Mouse (Mus musculus) retina, postnatal 7 days (tissue): ENCODE measurements around the gene Enah.

Source experiments
- DNase-seq: peaks from one replicate; pipeline ENCODE4 v3.0.0-alpha.2; 2012; ENCODE audit warnings: low read depth, low spot score

Enah gene

DNA sequence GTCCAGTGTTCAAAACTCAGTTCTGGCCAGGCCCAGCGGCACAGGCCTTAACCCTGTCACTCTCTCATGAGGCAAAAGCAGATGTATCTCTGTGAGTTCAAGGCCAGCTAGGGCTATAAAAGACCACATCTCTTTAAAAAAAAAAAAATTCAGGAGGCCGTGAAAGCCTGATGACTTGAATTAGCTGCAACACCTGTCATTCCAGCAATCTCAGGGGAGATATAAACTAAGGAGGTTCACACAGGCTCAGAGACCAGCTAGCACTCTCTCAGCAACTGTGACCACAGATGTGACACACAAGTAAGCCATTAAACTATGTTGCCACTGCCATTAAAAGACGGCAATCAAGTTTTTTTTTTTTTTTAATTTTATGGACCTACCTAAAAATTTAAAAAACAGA lies 56.0 kb downstream of the Enah start:
- no peak for DNase-seq

DNA sequence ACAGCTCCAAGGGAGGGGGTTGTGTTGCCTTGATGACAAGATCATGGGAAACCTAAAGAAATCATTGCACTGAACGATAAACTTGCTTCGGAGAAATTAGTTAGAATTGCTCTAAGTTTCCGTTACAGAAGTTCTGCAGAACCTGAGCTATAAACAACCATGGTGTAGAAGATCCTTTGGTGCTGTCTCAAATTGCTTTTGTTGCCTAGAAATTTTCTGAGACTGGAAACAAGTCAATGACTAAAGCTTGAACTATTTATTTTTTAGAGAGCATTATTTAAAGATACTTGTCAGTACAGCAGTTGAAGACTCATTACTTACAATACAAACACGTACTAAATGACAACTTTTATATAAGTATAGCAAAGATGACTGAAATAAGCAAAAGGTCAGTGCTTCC lies 56.4 kb downstream of the Enah start:
- DNase-seq, result no peak

DNA sequence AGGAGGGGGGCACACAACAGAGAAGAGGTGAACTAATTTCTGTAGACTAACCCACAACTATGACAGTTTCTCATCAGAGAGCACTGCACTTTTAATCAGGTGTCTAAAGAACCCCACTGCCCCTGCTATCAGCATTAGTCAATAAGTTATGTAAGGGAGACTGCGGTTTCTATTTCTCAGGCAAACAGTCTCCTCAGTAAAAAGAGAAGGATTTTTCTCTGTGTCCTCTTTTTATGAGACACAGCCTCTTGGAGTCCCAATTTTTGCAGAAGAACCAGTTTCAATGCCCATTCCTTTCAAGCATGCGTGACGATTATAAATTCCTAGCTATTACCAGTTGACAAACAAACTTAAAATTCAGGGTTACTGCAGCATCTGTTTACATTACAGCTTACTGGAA lies 59.4 kb downstream of the Enah start:
- no peak for DNase-seq

DNA sequence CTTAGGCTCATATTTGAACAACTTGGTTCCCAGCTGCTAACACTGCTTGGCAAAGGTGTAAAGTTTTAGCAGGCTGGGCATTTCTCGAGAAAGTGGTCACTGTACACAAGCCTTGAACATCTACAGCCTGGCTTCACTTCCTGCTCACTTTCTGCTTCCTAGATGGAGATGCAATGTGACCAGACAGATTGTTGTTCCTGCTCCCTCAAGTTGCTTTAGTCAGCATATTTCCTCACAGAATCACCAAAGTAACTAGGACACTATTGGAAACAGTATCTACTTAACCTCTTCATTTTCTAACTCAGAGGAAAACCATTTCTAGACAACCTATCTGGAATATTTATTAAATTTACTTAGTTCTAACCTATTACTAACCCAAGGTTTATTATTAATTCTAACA lies 61.4 kb downstream of the Enah start:
- no peak for DNase-seq

DNA sequence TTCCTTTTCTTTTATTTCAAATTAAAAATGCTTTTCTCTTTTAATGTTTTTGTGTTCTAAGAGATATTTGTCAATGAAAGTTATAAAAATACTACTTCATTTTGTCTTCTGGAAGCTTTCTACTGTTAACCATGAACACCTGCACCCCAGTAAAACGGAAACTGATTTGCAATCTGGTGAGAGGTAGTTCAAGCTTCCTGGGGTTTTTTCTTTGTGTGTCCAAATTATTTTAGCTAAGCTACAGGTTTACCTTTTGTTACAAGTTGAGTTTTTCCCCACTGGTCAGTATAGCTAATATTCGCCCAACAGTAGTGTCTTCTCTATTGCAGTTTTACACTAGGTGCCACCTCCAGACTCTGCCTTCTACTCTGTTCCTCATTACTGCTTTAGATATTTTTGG lies 62.1 kb downstream of the Enah start:
- no peak for DNase-seq

DNA sequence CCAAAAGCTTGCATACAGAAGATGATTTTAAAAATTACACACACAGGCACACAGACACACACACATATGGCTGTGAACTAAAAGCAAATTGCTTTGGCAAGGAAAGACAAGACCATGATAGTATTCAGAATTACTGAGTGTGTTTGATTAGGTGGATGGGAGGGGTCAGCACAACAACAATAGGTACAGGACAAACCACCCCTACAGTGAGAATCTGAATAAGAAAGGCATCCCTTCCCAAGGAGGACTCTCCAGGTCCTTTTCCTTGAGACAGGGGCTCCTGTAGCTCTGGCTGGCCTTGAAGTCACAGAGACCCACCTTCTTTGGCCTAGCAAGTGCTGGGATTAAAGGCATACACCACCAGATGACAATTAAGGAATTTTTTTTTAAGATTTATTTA lies 66.2 kb downstream of the Enah start:
- DNase-seq, result no peak

DNA sequence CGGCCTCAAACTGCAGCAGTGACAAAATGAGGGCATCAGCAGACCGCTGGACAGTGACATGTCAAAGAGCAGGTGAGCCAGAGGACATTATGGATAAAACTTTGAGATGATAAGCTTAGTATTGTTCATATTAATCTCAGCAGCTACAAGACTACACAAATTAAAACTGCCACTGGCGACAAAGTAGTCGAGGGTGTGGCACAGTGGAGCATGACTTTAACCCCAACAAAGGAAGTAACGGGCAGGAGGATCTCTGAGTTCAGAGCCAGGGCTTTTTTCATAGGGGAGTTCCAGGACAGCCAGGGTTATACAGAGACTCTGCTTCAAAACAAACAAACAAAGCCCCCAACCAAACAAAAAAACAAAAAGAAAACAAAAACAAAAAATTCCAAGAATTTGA lies 68.5 kb downstream of the Enah start:
- DNase-seq, result no peak

DNA sequence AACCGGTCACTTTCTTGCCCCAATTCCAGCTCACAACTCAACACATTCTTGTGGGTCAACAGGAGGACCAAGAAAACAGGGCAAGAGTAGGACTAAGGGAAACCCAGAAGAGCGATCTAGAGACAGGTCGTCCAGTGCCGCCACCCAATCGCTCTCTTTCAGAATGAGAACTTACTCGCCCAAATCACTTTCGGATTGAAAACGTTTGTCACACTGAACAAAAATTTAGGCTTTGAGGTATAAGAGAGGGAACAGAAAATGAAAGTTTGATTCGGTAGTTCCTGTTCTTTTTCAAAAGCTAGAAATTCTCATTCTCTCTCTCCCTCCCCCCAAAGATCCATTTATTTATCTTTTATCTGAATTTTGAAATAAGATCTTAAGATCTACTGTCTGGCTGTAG lies 69.1 kb downstream of the Enah start:
- DNase-seq, result no peak

DNA sequence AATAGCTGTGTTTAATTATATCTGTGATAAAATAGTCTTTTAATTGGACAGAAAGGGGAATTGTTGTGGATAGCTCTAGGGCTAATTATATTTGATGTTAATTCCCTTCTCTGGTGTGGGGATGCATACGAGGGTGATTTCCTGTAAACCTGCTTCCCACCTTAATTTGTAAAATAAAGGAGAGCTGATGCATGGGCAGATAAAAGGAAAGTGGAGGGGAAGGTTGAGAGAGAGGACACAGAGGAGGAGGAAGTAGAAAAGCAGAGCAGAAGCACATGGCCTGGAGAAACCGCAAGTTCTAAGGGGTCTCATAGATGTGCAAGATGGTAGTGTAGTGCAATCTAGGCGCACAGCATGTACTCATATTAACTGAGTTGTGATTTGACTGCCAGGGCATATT lies 71.6 kb downstream of the Enah start:
- no peak for DNase-seq

DNA sequence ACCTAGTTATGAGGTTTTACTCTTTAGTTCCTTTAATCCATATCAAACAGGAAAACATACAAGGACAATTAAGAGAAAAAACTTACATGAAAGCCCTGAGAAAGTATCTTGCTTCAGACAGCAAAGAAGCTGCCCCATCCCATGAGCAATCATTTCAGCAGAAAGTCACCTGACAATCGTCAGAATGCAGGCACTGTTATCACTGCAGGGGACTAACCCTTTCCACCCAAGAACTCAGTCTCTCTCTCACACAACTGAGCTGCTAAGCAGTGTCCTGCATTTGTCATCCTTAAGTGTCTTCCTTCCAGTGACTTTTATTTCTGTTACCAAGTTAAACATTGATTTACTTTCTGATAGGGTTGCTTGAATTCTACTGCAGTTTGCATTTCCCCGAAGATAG lies 82.7 kb downstream of the Enah start:
- no peak for DNase-seq

DNA sequence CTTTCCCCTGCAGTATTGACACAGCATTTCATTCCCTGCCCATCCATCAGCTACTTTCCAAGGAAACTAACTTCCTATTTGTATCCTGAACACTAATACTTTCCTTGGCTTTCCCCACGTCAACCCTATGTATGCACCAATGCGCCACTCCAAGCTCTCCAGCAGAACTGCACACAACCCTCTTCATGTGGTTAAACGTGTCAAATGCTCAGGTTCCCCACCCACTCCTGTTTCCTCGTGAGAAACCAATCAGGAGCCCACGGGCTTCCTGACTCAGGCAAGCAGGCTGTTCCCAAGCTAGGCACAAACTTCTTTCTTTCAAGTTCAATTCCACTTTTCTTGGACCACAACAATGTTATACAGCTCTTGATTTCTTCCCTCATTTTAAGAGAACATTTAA lies 91.4 kb downstream of the Enah start:
- DNase-seq, result no peak

DNA sequence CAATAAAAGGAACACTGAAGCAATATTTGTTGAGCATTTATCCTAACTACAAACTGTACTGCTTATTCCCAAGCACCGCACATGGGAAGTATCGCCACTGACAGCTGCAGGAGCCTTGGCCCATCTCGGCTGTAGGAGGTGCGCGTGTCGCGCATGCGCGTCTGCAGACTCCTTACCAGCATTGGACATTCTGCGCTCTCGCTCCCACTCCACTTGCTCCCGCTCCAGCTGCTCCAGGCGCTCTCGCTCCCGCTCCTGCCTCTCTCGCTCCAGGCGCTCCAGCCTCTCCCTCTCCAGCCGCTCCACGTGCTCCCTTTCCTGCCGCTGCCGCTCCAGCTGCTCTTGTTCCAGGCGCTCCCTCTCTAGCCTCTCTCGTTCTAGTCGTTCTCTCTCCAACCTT lies 96.4 kb downstream of the Enah start:
- DNase-seq, result no peak

DNA sequence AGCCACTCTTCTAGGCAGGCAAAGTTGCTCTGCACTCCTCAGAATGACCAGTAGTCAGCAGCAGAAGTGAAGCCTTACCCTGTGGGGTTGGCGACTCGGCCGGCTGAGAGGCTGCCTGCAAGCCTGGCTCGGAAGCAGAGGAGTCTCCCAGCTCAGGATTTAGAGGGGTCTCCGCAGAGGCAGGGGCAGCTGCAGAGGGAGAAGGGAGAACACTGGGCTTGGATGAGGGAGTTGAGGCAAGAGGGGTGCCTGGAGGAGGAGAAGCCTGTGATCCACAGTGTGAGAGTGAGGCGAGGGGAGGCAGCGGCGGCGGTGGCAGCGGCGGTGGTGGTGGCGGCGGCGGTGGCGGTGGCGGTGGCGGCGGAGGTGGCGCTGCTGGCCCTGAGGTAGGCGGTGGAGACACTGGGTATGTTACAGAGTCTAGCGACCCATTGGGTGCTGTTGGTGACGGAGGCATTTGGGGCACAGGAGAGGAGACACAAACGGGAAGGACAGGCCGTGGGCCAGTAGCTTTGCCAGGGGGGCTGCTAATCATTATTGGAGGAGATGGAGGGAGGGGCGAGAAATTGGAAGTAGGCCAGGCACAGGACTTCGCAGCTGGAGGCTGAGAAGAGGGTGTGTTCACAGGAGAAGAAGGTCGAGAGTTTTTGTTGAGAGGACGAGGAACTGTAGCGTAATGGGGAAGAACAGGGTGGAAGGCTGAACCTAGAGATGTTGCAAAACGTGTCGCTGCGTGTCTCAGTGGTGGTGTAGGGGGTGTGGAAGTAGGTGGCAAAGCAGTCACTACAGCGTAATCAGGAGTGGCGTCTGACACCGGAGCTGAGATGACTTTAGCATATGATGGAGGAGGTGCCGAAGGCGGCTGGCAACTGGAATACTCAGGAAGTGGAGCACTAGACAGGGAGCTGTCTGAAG lies 98.0 kb downstream of the Enah start:
- DNase-seq, result no peak

DNA sequence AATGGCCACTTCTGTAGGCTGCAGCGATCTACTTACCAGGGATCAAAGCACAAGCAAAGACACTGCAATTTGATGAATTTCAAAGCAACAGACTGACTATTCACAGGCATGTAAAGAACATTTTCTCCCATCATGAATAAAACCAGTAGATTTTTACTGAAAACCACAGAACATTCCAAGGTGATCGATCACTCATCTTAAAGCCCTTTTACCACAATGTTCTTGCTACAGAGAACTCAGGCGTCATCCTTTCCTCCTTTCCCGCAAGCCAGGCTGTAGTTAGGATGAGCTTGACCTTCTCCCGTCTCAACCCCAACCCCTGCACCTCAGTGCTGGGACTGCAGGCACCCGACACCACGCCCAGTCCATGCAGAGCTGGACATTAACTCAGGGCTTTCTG lies 107.9 kb downstream of the Enah start:
- DNase-seq, result no peak

DNA sequence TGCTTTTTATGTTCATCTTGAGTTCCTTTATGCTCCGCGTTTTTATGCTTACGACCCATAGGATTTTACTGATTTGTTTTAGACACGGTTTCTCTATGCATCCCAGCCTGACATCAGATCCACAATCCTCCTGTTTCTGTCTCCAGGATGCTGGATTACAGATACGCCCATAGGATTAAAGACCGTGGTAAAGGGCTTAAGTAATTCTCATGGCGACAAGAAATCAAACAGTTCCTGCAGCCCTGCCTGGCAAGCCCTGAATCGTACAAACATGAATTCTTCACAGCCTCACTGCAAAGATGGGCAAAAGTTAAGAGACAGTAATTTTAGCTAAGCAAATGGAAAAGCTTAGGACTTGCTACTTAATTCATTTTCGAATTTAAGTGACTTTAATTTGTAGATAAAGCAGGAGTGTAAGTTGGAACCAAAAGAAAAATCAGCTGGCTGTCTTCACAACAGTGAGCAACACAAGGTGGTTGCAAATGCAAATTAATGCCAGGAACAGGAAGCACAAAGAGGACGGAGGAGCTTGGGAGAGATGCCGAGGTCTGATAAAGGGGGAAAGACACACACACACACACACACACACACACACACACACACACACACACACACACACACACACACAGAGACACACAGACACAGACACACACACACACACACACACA lies 118.0 kb downstream of the Enah start:
- DNase-seq, result no peak

DNA sequence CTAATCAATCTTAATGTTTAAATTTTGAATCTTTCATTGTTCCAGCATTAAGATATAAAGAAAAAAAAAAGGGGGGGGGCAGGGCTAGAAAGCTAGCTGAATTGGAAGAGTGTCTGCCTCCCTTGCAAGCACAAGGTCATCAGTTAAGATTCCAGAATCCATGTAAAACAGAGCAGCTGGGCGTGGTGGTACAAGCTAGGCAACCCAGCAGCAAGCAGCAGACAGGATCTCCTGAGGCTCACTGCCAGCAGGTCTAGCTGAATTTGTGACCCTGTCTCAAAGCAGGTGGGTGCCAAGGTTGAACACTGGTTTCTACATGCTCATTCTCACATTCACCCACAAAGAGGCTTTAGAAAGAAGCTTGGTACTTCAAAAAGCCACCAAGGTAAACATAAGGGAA lies 118.9 kb downstream of the Enah start:
- no peak for DNase-seq

DNA sequence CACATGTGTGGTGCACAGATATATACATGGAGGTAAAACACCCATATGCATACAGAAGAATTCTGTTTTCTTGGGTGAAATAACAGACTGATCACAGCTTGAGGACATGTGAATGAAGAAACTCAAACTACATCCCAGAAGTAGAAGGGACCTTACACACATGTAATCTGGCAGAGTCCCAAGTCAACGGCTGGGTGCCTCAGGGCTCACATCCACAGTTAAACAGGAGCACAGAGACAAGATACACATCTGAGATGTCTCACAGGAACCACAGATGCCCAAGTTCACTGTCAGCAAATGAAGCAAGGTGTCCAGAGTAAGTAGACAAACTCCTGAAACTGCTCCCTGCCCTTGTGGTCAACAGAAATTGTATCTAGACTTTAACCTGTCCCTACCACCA lies 120.8 kb downstream of the Enah start:
- no peak for DNase-seq

DNA sequence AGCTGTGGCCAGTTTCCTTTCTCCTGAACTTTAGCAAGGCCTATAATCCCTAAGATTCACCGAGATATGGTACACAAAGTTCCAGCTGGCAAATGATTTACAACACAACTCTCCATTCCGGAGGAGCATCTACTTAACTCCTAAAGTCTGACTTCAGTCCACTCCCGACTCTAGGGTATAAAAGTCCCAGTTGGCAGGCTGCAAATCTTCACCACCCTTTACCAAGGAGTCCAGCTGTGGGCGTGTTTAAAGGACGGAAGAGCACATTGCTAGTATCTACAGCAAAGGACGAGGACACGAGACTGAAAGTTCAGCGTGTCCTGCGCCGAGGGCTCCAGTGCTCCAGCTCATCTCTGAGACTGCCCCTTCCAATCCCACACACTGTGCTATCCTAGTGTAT lies 122.8 kb downstream of the Enah start:
- no peak for DNase-seq

DNA sequence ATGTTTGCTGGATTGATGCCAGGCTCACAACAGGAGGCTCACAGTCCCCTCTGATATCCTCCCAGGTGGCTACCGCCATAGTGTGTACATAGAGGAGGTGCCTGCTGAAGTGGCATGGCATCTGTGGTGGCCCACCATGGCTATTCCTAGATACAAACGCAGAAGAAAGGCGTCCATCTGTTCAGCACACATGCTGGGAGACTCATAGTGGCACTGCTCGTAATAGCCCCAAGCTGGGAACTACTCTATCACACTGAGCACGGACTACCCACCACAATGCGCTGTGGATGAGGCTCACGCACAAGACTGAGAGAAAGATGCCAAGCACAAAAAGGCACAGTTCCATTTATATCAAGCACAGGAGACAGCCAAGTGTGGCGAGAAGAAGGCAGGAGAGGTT lies 126.1 kb downstream of the Enah start:
- DNase-seq, result no peak

DNA sequence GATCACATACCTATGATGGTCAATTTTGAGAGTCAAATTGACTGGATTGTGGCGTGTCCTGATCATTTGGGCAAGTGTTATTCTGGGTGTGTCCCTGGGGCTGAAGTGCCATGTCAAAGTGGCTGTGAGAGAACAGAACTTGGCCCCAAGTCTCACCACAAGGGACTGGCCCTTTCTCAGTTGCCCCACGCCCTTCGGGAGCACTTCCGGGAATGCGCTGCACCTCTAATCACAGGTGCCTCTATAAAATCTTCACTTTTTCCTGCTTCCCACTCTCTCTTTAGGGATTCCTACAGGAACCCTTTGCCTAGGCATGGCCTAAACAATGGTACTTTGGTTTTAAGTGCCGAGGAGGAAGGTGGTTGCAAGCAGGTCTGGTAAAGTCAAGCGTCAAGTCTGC lies 130.1 kb downstream of the Enah start:
- no peak for DNase-seq

DNA sequence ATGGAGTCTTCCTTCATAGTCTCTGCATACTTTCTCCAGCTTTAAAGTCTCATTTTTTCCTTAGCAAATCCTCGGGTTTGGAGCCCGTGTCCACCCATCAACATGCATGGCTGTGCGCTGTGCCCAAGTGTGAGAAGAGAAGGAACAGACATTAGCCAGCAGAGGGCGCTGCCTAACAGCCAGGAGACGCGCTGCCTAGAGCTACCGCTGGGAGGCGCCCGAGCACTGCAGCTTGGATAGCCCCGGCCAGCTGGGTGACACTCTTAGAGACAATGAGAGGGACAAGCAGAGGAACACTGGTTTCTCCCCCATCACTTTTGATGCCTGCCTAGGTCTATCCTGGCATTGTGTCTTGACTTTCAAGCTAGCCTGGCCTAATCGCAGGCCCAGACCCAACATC lies 131.0 kb downstream of the Enah start:
- DNase-seq, result peak; percentile 79

DNA sequence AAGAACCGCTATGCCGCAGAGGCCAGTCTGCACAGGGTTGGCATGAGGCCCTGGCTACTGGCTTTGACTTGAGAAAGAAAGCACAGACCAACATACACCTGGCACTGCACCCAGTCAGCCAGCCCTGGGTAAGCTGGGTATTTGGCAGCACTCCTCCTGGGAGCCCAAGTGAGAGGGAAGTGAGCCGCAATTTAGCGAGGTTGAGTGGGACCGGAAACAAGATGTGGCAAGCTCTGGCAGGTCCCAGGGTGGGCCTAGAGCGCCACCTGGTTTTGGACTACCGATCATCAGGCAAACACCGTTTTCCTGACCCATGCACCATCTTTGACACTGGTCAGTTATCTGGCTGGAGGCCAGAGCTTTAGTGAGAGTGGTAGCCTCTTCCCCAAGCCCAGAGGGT lies 138.3 kb downstream of the Enah start:
- peak; percentile 13 for DNase-seq

DNA sequence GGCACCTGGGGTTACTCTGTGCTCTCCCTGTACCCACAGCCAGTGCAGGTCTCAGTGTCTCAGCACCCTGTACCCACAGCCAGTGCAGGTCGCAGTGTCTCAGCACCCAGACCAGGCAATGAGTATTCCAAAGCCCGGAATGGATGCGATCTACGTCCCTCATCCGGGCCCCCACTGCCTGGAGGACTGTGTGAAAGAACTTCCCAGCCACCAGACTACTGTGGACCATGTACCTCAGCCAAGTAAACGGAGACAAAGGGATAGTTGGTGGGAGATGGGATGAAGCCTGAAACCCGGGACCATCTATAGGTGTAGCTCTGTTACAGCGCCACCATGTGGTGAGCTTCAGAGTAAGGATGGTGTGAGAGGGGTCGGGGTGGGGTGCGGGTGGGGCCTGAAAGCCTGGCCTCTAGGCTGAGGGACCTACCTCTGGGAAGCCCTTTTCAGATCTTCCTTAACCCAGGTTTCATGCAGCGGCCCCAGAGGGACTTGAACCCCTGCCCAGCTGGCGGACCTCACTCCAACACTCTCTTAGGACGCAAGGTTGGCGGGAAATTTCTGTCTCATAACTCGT lies 139.0 kb downstream of the Enah start:
- no peak for DNase-seq
